Mouse (Mus musculus) stomach, postnatal 0 days (tissue): ENCODE measurements around the gene Gm21987.

Experiments
- CTCF ChIP-seq: IDR thresholded peaks from 2 replicates; pipeline ENCODE4 v1.5.1; 2016; ENCODE audit warnings: antibody characterized with exemption, low read depth, mild to moderate bottlenecking, moderate library complexity
- EP300 ChIP-seq: optimal IDR thresholded peaks from 2 replicates; pipeline ENCODE3; 2016; ENCODE audit warnings: antibody characterized with exemption

GRCm38 (mm10) chr16:38348217-38348761 lies 1.4 kb downstream of the Gm21987 start:
- no peak for TF ChIP-seq CTCF
- no peak for TF ChIP-seq EP300
